Mouse (Mus musculus): Measurements from ENCODE around the gene Snapc5. TPM values are rescaled to one million over a fixed set of nuclear protein-coding genes. Genes with fewer than 3 reads are reported as not detected.
A peak's percentile ranks its signal among the peaks of the same experiment; 100 is the strongest.

Gene Snapc5
- polyA plus RNA-seq, 1 experiment from 2014 or later = 28.5 TPM

DNA sequence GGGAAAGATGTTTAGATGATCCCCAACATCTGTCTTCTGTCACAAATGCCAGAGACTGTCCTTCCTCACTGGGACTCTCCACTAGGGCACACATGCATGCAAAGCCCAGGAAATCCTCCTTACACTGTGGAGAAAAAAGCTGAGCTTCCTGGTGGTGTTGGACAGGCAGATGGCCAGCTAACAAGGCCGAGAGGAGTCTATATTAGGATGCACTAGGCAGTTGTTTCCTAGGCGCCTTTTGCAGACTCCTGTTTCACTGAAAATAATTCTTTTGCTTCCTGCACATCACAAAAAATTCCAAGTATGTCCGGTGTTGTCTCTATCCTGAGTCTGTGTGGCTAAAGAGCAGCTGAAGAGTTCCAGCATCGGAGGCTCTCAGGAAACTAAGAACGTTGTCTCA, 52.1 kb downstream of the Snapc5 start:
- Histone ChIP-seq H3K9me3 (ENCODE audit: control insufficient read depth, low read length) (no peaks in the 10 kb centered on the region), H3K4me2 (ENCODE audit: low read depth, low read length) (no peak overlapping the region), H3K9ac (ENCODE audit: low read length) (no peak overlapping the region), H3K27me3 (ENCODE audit: control insufficient read depth, insufficient read depth, low read depth, low read length) (no peaks in the 10 kb centered on the region), H3K4me1 (replicated peaks; ENCODE audit: control insufficient read depth, insufficient read depth, low read length) (peaks cover 30% of the 10 kb centered on the region), H3K36me3 (ENCODE audit: control insufficient read depth, insufficient read depth, low read length) (no peaks in the 10 kb centered on the region), H3K4me3 (ENCODE audit: low read length) (no peak overlapping the region), H3K27ac (ENCODE audit: low read length) (peak overlapping the region; percentile 56; the same call in 1 of the 2 replicates)
- WGBS = 27% methylated on average over 5 of the region's 5 CpGs
- ATAC-seq (ENCODE audit: low read depth) = no peak

DNA sequence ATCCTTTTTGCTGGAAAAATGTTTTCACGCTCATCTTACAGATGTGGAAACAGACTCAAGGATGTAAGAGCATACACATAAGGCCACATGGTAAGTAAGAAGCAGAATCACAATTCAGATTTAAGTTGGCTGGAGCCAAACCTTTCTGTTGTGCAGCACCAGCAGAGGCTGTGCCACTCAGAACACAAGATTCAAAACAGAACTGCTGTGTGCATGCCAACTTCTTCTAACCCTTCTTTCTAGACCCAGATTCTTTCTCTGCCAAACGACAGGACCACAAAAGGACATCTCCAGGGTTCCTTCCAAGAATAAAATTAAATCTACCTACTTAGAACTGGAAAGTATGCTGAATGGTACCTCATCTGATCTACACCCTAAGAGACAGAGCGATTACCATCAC, 52.6 kb downstream of the Snapc5 start:
- Histone ChIP-seq H3K9ac (ENCODE audit: low read length) (no peak overlapping the region), H3K4me3 (ENCODE audit: low read length) (no peak overlapping the region), H3K4me1 (replicated peaks; ENCODE audit: control insufficient read depth, insufficient read depth, low read length) (peaks cover 30% of the 10 kb centered on the region), H3K36me3 (ENCODE audit: control insufficient read depth, insufficient read depth, low read length) (no peaks in the 10 kb centered on the region), H3K27me3 (ENCODE audit: control insufficient read depth, insufficient read depth, low read depth, low read length) (no peaks in the 10 kb centered on the region), H3K4me2 (ENCODE audit: low read depth, low read length) (peak overlapping the region; percentile 13; the same call in 1 of the 2 replicates), H3K9me3 (ENCODE audit: control insufficient read depth, low read length) (no peaks in the 10 kb centered on the region), H3K27ac (ENCODE audit: low read length) (peak overlapping the region; percentile 56)
- no peak for ATAC-seq (ENCODE audit: low read depth)
- WGBS = 67% methylated on average over 3 of the region's 3 CpGs

DNA sequence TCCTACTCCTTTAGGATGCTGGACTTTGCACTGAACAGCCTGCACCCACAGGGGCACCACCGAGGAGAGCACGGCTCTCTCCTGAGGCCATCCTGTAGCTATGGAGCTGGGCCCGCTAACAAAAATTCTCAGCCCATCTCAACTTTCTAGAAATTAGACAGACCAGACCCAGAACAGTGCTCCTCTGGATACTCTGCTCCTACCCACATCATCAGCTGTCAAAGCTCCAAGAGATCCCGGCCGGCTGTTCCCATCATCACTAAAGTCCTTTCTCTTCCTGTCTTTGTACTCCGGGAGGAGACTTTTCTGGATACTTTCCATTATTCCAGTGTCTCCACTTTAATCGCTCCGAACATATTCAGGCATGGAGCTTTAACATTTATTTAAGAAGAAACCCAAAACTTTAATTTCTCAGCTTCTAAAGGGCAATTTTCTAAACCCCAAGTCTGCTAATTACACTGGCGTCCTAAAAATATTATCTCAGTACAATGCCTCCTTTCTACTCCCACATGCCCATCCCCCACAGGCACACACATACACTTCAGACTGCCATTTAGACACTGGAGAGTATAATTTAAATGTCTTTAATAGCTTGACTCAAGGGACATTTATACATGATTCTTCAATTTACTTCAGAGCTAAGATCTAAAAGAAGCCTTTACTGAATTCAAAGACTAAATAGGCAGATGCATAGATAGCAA, 53.3 kb downstream of the Snapc5 start:
- no peaks in the 10 kb centered on the region for H3K9me3 ChIP-seq (ENCODE audit: control insufficient read depth, low read length)
- H3K4me3 ChIP-seq (ENCODE audit: low read length) = no peak overlapping the region
- H3K36me3 ChIP-seq (ENCODE audit: control insufficient read depth, insufficient read depth, low read length) = no peaks in the 10 kb centered on the region
- H3K27ac ChIP-seq (ENCODE audit: low read length) = peak overlapping the region; percentile 56
- H3K9ac ChIP-seq (ENCODE audit: low read length) = no peak overlapping the region
- H3K27me3 ChIP-seq (ENCODE audit: control insufficient read depth, insufficient read depth, low read depth, low read length) = no peaks in the 10 kb centered on the region
- WGBS = 36% methylated on average over 9 of the region's 9 CpGs
- peak; percentile 64 for ATAC-seq (ENCODE audit: low read depth)
- peaks cover 30% of the 10 kb centered on the region for H3K4me1 ChIP-seq (replicated peaks; ENCODE audit: control insufficient read depth, insufficient read depth, low read length)
- H3K4me2 ChIP-seq (ENCODE audit: low read depth, low read length) = peak overlapping the region; percentile 13; the same call in 1 of the 2 replicates

Small RNA genes lying within 50 kb of the gene (microRNA-seq; reads per million reads assigned to microRNA genes)
- gene Gm24106 = not detected

Other genes starting within 250 kb of the Snapc5 start
- 6.8 and 8.6 TPM in 2 replicates for gene Smad6, start 157.2 kb upstream of the Snapc5 start, polyA plus RNA-seq (2015; fragmentation: Nextera tagmentation; extraction: Ambion mirVana)
- not detected in 2 replicates for gene Lctl, start 62.1 kb upstream of the Snapc5 start, polyA plus RNA-seq (2015; fragmentation: Nextera tagmentation; extraction: Ambion mirVana)
- gene Zwilch, start 6.2 kb upstream of the Snapc5 start, polyA plus RNA-seq (2015; fragmentation: Nextera tagmentation; extraction: Ambion mirVana) = 27.9 and 28.5 TPM in 2 replicates
- gene Rpl4, start 5.9 kb upstream of the Snapc5 start, polyA plus RNA-seq (2015; fragmentation: Nextera tagmentation; extraction: Ambion mirVana) = 1,101 and 1,112 TPM in 2 replicates
- 1.4 and 3.9 TPM in 2 replicates for gene Uchl4, start 55.9 kb downstream of the Snapc5 start, polyA plus RNA-seq (2015; fragmentation: Nextera tagmentation; extraction: Ambion mirVana)
- 66.5 and 66.7 TPM in 2 replicates for gene Map2k1, start 74.4 kb downstream of the Snapc5 start, polyA plus RNA-seq (2015; fragmentation: Nextera tagmentation; extraction: Ambion mirVana)
- 206 and 224 TPM in 2 replicates for gene Tipin, start 102.3 kb downstream of the Snapc5 start, polyA plus RNA-seq (2015; fragmentation: Nextera tagmentation; extraction: Ambion mirVana)
- 20.9 and 21.4 TPM in 2 replicates for gene Dis3l, start 162.0 kb downstream of the Snapc5 start, polyA plus RNA-seq (2015; fragmentation: Nextera tagmentation; extraction: Ambion mirVana)
- gene Megf11, start 206.4 kb downstream of the Snapc5 start, polyA plus RNA-seq (2015; fragmentation: Nextera tagmentation; extraction: Ambion mirVana) = 1.2 and 1.3 TPM in 2 replicates

Data from lung, embryonic 16.5 days (tissue).